Mouse (Mus musculus): ENCODE results near the gene Hs6st3. TPM values are rescaled to one million over a fixed set of nuclear protein-coding genes. Genes with fewer than 3 reads are reported as not detected.

Gene Hs6st3
- total RNA-seq, 1 experiment from 2014 or later, result not detected

DNA sequence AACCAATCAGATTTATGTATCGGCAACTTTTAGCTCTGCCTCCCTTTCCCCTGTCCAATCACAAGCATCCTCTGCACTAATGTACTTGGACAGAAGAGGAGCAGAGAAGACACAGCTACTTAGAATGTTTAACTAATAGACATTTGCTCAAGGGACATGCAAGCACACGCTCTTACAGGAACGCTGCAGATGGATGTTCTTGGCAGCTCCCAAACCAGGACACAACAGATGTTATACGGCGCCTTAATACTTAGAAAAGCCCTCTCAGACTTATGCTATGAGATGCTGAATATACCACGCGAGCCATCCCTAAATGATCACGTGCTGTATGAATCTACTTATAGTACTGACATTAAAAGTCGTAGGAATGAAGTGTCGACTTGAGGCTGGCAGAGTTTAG lies 263.5 kb downstream of the Hs6st3 start:
- ATAC-seq (replicated peaks; ENCODE audit: low read depth, poor library complexity, severe bottlenecking), result no peak

DNA sequence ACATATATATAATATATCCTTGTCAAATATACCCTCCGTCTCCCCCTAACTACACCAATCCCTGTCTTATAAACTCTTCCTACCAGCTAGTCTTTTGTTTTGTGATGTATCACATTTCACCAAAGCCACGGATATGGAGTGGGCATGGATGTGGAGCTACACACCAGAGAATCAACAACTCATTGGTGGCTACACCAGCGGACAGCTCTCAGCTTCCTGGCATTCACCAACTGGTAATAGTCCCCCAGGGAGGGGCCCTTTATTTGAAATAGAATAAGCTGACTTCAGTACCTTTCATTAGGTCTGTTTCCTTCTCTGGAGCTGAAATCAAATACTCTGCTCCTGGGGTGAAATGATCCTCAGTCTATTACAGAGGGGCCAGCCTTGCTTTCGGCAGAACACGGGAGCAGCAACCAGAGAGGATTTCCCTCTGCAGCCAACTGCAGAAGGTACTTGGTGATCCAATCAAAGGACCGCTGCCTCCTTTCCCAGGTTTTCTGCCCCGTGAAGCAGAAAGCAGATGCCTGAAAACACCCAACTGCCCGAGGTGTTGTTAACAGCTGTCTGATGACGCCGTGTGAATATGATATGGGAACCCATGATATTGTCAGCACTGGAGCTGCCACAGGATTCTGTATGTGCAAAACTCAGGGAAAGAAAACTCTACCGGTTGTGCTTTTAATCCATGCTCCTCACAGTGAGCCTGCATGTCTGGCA lies 271.4 kb downstream of the Hs6st3 start:
- no peak for ATAC-seq (replicated peaks; ENCODE audit: low read depth, poor library complexity, severe bottlenecking)

DNA sequence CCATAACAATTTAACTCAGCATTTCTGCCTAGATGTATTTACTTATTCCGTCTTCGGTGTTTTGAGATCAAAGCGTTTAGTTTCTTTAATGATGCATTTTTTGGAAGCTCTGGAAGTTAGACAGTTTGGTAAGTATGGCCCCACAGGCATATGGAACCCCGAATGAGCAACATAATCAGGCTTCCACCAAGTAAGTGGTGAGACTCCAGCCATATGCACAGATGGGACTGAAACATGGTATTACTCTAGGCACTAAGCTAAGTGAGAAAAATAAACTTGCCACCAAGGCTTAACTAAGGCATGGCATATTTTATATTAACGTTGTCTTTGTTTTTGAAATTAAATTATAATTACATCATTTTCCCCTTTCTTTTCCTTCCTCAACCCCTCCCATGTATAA lies 284.8 kb downstream of the Hs6st3 start:
- ATAC-seq (replicated peaks; ENCODE audit: low read depth, poor library complexity, severe bottlenecking), result no peak

DNA sequence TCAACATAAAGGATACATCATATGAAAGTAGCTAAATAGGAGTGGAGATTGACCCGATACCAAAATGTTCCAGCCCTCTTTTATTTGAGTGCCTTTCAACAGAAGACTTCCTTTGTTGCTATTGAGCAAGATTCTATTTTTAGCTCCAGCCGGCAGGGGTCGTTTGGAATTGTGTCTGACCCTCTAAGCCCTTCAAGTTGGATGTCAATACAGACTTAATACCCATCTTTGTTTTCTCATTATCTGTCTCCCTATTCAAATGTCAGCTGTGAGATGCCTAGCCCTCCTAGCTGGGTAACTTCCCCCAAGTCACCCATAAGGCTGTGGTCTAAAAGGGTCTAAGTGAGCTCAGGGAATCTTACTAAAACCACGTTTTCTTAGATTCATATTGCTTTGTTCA lies 312.3 kb downstream of the Hs6st3 start:
- no peak for ATAC-seq (replicated peaks; ENCODE audit: low read depth, poor library complexity, severe bottlenecking)

DNA sequence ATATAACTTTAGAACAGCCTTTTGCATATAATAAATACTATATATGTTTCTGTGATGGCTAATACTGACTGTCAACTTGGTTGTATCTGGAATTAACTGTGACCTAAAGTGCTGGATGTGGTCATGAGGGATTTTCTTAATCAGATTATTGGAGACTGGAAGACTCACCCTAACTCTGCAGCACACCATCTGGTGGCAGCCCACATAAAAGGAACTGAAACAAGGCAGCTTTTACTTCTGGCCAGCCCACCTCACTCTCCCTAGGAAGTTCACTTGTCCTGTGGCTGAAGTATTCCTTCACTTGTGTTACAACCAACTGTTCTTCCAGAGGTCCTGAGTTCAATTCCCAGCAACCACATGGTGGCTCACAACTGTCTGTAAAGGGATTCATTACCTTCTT lies 313.5 kb downstream of the Hs6st3 start:
- 0 out of 2 replicates have a peak, but pooled peaks have one; percentile 71 for ATAC-seq (replicated peaks; ENCODE audit: low read depth, poor library complexity, severe bottlenecking)

DNA sequence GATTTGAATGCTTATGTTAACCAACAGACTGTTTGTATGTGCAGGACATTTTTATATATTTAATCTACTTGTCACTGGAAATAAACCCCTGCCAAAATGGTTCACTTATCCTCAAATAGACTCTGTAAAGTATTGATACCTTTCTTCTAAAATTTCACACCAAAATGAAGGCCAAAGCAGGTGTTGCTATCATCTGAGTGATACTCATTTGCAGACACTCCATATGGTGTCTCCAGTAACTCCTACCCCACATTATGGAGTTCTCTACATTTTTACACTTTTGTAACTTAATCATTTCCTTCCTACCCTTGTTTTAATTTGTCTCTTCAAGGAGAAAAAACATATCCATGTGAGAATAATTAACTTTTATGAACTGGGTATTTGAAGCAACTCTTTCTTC lies 314.2 kb downstream of the Hs6st3 start:
- no peak for ATAC-seq (replicated peaks; ENCODE audit: low read depth, poor library complexity, severe bottlenecking)

DNA sequence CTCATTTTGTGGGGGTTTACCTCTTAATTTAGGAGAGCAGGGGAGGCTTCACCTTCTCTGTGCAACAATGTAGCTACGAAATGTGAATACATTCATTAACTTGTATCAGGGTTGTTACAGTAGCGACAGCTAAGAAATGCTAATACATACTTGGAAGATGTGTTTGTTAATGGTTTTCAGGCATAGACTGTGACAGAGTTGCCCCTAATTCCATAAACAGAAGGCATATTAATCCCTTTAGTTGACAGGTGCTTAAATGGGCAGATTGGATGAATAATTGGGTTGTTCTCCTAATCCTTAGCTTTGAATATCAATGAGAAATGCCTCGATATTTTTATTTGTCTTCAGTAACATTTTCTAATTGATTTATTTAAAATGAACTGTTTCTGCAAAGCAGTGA lies 314.7 kb downstream of the Hs6st3 start:
- no peak for ATAC-seq (replicated peaks; ENCODE audit: low read depth, poor library complexity, severe bottlenecking)

DNA sequence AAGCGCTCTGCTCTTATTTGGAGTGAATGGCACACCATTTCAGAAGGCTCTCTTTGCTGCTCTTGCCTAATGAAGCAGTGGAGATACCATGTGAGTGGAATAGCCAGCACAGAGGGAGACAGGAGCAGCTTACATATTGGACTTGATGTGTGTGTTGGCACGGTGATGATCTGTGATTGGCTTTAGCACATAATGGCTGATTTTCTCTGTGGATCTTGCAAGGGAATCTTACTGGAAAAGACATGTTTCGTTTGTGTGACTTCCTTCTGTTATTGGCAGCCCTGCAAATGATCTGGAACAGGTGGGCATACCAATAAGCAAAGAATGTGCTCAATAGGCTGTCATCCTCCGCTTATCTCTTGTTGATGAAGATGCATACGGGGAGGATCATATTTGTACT lies 326.2 kb downstream of the Hs6st3 start:
- ATAC-seq (replicated peaks; ENCODE audit: low read depth, poor library complexity, severe bottlenecking), result no peak

DNA sequence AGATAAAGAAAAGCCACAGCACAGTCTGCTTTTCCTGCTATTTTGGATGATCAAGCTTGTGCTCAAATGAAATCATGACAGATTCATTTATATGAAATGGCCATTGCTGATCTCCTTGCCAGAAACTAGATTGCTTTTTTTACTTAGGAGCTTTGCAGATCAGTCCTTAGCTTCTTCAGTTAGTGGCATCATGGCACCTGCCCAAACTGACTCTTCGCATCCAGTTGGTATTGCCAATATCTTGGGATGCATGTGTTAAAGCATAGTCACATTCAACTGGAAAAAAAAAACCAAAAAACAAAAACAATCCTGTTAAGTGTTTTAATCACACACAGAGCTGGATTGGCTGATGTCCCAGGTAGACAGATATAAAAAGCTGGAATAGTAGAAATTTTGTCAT lies 326.7 kb downstream of the Hs6st3 start:
- no peak for ATAC-seq (replicated peaks; ENCODE audit: low read depth, poor library complexity, severe bottlenecking)

DNA sequence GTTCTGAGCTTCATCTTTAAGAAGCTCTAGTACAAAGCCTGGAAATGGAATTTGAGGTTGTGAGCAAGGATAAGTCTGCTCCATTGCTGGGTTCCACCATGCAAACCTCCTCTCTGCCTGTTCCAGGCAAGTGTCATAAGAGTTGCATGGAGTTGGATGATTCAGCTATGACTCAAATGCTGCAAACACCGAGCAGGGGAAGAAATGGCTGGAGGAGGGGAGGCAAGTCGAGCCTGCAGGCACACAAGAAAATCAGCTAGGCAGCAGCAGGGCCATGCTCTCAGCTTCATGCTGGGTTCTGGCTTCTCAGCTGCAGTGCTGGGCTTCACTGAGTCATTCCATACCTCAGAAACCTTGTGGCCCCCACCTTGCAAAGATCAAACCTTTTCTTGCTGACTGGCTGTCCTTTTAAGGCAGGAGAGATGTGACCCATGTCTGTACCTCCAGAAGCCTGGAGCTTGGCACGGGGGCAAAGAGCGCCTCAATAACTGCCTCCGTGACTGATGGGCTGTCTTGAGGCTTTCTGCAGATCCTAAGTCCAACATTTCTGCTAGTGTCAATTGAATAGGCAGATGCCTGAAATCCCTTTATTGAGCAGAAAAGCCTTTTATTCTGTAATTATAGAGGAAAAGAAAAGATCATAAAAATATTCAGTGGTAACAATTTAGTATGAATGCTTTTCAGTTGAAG lies 328.9 kb downstream of the Hs6st3 start:
- ATAC-seq (replicated peaks; ENCODE audit: low read depth, poor library complexity, severe bottlenecking), result no peak

DNA sequence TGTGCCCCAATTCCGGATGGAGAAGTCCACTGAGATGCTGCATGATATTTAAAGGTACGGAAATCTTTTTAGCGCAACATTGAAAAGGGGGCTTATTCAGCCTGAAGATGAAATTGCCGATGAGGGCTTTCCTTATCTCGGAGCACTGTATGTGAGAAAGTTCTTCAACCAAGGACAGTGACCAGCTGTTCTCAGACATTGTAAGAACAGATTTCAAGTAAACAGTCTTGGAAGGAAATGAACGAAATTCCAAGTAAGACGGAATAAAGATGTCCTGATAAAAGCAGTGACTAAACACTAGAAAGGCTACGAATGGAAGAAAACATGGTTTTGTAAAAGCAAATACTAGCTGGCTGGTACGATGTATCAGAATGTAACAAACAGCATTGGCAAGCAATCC lies 338.4 kb downstream of the Hs6st3 start:
- no peak for ATAC-seq (replicated peaks; ENCODE audit: low read depth, poor library complexity, severe bottlenecking)

DNA sequence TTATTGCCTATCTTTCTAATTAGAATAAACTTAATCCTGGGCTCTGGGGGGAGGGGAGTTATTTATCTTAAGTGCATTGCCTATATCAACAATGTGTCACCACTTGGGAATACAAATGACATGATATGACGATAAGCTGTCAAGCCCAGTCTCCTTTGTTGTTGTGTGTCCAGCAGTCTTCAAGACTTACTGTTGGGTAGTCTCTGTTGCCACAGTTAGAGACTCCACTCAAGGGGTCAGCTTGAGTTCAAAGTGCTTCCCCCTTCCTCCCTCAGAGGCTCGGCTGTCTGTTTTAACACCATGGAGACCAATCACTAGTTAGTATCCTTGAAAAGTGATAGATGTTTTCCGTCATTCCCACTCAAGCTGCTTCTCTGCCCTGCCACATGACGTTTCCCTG lies 339.7 kb downstream of the Hs6st3 start:
- ATAC-seq (replicated peaks; ENCODE audit: low read depth, poor library complexity, severe bottlenecking), result no peak

DNA sequence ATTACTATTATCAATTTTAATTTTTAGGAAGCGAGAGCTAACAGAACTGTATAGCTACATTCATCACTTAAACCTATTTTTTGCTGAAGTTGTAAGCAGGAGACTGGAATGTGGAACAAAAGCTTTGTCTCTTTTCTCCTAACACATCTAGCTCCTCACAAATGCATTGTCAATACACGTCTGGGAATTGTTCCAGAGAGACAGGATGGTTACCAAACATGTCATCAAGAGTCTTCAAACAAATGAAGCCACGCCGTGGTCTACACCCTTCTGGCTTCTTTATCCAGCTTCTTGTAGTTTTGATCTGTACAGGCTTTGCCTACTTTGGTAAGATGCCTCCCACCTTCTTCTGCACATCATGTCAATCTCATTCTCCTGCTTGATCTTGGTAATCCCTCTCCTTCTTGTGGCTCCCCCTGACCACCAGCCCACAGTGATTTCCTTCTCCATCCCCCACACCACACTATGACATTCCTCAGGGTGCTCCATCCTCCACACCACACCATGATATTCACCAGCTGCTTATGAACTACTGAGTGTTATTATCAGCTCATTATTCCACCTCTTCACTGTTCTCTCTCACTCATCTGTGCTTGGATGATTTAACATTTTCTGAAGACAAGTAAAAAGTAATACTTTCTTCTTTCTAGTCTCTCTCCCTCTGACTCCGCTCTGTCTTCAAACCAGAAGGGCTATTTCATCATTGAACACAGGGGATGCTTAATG lies 351.0 kb downstream of the Hs6st3 start:
- ATAC-seq (replicated peaks; ENCODE audit: low read depth, poor library complexity, severe bottlenecking), result no peak

DNA sequence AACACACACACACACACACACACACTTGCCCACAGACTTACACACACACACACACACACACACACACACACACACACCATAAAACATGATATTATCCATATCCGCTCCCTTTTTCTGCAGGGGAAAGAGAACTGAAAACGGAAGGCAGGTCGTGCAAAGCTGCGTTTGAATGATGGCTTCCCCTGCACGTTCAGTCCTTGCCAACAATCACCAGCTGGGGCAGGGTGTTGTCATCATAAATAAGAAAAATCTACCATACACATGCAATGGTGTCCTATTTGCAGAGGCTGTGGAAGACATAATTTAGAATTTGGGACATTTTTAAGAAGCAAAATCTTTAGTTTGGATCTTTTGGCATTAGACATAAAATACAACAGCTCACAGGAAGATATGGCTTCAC lies 382.5 kb downstream of the Hs6st3 start:
- ATAC-seq (replicated peaks; ENCODE audit: low read depth, poor library complexity, severe bottlenecking), result no peak

DNA sequence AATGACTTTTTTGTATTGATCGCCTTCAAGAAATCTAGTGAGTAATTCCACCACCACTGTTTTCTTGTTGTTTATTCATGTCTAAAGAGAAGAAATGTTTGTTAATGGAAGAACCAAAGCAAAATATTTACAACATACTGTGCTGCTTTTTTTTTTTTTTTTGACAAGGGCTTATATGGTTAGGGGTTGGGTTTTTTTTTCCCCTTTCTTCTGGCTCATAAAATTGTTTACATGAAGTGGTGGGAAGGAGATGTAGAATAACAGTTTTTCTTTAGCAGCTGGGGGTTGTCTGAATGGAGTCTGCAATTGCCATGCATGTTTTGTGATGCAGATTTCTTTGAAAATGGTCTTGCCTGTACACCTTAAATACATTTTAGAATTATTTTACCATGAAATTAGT lies 382.9 kb downstream of the Hs6st3 start:
- no peak for ATAC-seq (replicated peaks; ENCODE audit: low read depth, poor library complexity, severe bottlenecking)

DNA sequence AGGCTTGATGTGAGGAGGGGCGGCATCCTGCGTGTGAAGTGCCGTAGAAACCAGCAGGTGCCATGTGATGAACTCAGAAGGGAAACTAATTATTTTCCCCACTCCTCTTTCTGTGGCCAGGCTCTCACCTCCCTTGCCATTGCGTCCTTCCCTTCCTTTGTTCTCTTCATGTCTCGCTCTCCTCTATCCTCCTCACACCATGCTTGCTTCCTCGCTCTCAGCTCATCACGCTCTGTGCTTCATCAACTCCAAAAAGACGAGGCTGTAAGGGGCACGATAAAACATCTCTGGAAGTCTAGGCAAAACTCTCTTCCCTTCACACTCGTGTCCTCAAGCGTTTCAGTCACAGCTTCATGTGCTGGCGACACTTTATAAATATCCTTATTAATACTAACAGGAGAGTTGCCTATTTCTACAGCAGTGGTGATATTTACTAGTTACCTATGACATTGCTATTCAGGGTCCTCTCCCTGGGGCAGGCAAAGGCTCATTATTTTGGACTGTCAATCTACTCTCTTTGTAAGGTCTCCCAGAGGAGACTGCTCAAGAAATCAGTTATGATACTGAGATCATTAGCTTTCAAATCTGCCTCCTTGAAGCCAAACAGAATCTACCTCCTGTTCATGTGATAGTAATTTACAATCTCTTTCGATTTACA lies 394.9 kb downstream of the Hs6st3 start:
- ATAC-seq (replicated peaks; ENCODE audit: low read depth, poor library complexity, severe bottlenecking), result no peak

DNA sequence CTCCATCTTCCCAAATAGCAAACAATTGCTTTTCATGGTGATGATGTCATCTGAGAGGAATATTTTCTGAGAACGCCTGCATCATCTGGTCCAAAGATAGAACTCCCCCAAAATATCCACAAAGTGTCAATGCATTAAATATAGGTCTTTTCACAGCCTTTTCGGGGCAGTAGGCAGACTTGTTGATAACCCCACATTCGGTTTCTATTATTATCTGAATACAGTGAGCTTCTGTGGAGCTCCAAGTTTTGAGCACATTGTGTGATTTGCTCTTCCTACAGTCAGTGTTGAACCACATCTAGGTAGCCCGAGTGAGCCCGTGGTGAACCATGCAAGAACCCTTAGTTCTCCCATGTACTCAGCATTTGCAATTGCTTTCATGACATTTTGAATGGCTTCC lies 402.4 kb downstream of the Hs6st3 start:
- ATAC-seq (replicated peaks; ENCODE audit: low read depth, poor library complexity, severe bottlenecking), result no peak

DNA sequence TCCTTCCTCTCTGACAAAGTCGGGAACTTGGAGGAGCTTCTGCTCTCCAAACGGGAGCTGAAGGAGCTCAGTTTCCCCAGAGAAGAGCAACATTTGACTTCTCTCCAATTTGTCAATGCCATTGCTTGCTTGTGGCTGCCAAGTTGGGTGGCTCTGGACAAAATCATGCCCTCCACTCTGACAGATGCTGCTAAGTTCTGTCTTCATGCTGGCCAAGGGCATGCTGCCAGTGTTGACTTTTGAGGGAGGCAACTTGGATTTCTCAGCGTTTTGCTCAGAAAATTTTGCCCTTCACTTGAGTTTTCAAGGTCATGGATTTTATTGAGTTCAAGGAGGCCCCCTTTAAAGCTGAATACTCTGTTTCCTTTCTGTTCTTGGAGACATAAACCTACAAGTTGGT lies 406.5 kb downstream of the Hs6st3 start:
- ATAC-seq (replicated peaks; ENCODE audit: low read depth, poor library complexity, severe bottlenecking), result no peak

DNA sequence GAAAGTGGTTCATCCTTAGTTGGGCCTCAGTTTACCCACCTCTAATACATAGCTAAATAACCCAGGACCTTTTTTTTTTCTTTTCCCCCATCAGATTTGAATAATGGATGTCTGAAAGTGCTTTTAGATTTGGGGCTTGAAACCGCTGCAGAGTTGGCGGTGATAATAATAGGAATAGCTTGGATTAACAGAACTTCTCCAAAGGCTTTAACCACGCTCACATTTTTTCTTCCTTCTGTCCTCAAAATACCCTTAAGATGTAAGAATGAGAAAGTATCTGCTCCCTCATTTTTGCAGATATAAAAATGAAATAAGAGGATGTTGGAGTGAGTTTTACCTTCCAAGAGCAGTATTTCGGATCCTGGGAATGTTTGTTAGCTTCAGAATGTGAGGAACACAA lies 420.2 kb downstream of the Hs6st3 start:
- ATAC-seq (replicated peaks; ENCODE audit: low read depth, poor library complexity, severe bottlenecking), result no peak

DNA sequence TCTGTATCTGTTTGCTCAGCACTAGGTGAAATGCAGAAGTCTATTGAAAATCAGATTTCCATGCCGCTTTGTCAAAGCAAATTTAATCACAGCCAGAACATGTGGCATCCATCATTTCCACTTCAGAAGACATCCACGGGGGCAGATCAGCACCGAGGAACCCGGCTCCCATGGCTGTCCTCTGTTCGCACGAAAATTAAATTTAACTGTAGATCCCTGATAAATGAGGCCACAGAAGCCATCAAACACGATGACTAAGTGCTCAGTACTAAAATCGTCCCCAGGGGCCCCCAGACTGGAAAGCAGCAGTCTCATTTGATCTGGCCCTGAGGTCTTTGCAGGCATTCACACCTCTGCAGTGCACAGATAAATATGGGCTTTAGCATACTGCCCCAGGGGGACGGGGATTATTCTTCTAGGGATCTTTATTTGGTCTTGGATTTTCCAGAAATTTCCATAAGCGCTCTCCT lies 443.9 kb downstream of the Hs6st3 start:
- no peak for ATAC-seq (replicated peaks; ENCODE audit: low read depth, poor library complexity, severe bottlenecking)

DNA sequence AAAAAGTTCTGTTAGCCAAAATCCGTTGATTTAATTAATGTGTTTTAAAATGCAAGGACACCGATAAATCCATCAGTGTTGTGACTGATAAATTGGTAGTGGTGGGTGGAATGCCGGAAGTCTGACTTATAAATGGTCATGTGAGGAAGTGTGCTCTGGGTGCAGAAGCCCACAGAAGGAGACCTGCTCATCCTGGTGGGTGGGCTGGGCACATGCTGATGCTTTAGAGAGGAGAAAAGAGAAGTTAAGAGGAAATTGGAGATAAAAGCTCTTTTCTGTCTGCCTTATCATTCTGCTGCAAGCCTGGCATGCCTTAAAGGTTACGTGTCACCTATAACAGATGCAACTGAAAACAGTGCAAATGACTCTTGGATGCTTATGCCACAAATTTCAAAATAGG lies 446.9 kb downstream of the Hs6st3 start:
- ATAC-seq (replicated peaks; ENCODE audit: low read depth, poor library complexity, severe bottlenecking), result no peak
